Mouse (Mus musculus) neural tube, embryonic 15.5 days (tissue): Measurements from ENCODE around the gene Tnfrsf22. TPM values are rescaled to one million over a fixed set of nuclear protein-coding genes. Genes with fewer than 3 reads are reported as not detected.
"Not testable (repeated sequence)": the region's sequence is repeated elsewhere in the genome, so short reads cannot be mapped to it uniquely, and the experiment has no call there.

Experiments used
- ATAC-seq: fragments of 200-750 bp; cut with Nextera tagmentation; 2 replicates; pipeline ENCODE4 v1.8.0; 2017; ENCODE audit warnings: mild to moderate bottlenecking, moderate TSS enrichment, moderate library complexity; ENCODE audit not compliant: low FRiP score
- H3K27ac ChIP-seq: fragments of 300-500 bp; sonication (generic); replicated peaks from 2 replicates; pipeline ENCODE4 v1.5.1; 2015; ENCODE audit warnings: mild to moderate bottlenecking, inconsistent platforms
- H3K27me3 ChIP-seq: fragments of 300-500 bp; sonication (generic); replicated peaks from 2 replicates; pipeline ENCODE4 v1.6.1; 2015; ENCODE audit warnings: inconsistent platforms
- H3K36me3 ChIP-seq: fragments of 300-500 bp; sonication (generic); 2 replicates; pipeline ENCODE4 v1.6.1; 2015; ENCODE audit warnings: inconsistent platforms
- H3K4me1 ChIP-seq: fragments of 300-500 bp; sonication (generic); 2 replicates; pipeline ENCODE4 v1.6.1; 2015; ENCODE audit warnings: inconsistent platforms
- H3K4me2 ChIP-seq: fragments of 300-500 bp; sonication (generic); 2 replicates; pipeline ENCODE4 v1.6.1; 2015; ENCODE audit warnings: inconsistent platforms, mild to moderate bottlenecking, moderate library complexity
- H3K4me3 ChIP-seq: fragments of 300-500 bp; sonication (generic); replicated peaks from 2 replicates; pipeline ENCODE4 v1.5.1; 2015; ENCODE audit warnings: mild to moderate bottlenecking, inconsistent platforms
- H3K9ac ChIP-seq: fragments of 300-500 bp; sonication (generic); replicated peaks from 2 replicates; pipeline ENCODE4 v1.6.1; 2015; ENCODE audit warnings: mild to moderate bottlenecking, inconsistent platforms
- H3K9me3 ChIP-seq: fragments of 300-500 bp; sonication (generic); replicated peaks from 2 replicates; pipeline ENCODE4 v1.6.1; 2016; ENCODE audit warnings: inconsistent platforms
- WGBS: fragments of 180-500 bp; shearing (Covaris S2); methylation state at CpG from one replicate; pipeline ENCODE4 v1.1.7; 2015; ENCODE audit warnings: mixed read lengths; 5-methylcytosine and 5-hydroxymethylcytosine counted together
- polyA plus RNA-seq: library from polyadenylated mRNA; unstranded; fragments of >200 nt; fragmentation: Nextera tagmentation; extraction: Ambion mirVana; gene quantifications from 2 replicates; pipeline ENCODE4 v1.2.1, GENCODE M21; 2015

The Tnfrsf22 gene
- polyA plus RNA-seq, 1 experiment from 2014 or later, result 3.9 TPM

- ATAC-seq, result not testable (repeated sequence)
These were observed 35.1 kb upstream of the Tnfrsf22 start for GRCm38 (mm10) chr7:143684569-143684968.

GRCm38 (mm10) chr7:143681566-143681965 lies 32.1 kb upstream of the Tnfrsf22 start:
- no peaks in the 10 kb centered on the region for H3K9me3 ChIP-seq
- no peak overlapping the region for H3K4me3 ChIP-seq
- no peak overlapping the region for H3K4me2 ChIP-seq
- no peak overlapping the region for H3K27ac ChIP-seq
- ATAC-seq, result no peak
- H3K27me3 ChIP-seq, result peaks cover 4% of the 10 kb centered on the region; the same call in 1 of the 2 replicates
- no peaks in the 10 kb centered on the region for H3K36me3 ChIP-seq
- 100% methylated on average over 1 of the region's 1 CpGs for WGBS
- no peak overlapping the region for H3K9ac ChIP-seq
- H3K4me1 ChIP-seq, result peaks cover 6% of the 10 kb centered on the region

More at GRCm38 (mm10) chr7:143684569-143684968, 35.1 kb upstream of the Tnfrsf22 start:
- H3K27ac ChIP-seq, H3K9me3 ChIP-seq, H3K4me2 ChIP-seq, H3K27me3 ChIP-seq, H3K9ac ChIP-seq, H3K4me1 ChIP-seq, H3K4me3 ChIP-seq: not testable (repeated sequence)
- H3K36me3 ChIP-seq, result peaks cover 23% of the 10 kb centered on the region
- 91% methylated on average over 1 of the region's 2 CpGs for WGBS

DNA sequence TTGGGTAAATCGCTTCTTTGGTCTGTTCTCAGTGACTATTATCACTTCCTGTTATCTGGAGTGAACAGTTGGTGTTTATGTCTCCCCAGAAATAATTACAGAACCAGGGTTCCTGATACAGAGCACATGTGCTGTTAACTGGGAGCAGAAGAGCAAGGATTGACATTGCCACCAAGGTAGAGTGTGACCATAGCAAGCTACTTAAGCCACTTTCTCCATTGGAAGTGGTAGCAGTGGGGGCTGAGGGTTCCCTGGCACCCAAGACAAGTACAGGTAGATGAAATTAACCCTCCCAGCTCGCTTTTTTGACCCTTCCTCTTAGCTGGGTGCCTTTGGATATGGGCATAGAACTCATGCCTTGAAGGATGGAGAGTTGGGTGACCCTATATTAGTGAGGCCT lies 31.4 kb upstream of the Tnfrsf22 start:
- not testable (repeated sequence) for H3K9me3 ChIP-seq, H3K27ac ChIP-seq, H3K4me1 ChIP-seq, H3K36me3 ChIP-seq, ATAC-seq, H3K9ac ChIP-seq, H3K27me3 ChIP-seq, H3K4me2 ChIP-seq, H3K4me3 ChIP-seq
- 72% methylated on average over 2 of the region's 2 CpGs for WGBS

DNA sequence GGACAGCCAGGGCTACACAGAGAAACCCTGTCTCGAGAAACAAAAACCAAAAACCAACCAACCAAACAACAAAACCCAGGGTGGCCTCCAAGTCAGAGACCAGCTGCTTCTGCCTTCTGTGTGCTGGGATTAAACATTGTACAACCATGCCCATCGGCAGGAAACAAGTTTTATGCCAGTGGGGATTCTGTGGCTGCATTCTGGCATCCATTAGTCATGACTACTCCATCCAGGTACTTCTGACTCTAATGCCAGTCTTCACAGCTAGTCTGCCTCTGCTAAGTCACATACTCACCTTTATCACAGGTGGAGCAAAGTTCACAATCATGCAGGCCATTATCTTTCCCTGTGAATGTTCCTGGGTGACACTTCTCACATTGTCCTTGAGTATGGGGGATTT lies 30.2 kb upstream of the Tnfrsf22 start:
- 85% methylated on average over 2 of the region's 2 CpGs for WGBS

GRCm38 (mm10) chr7:143666427-143667311 lies 17.2 kb upstream of the Tnfrsf22 start:
- Histone ChIP-seq H3K9me3 (no peaks in the 10 kb centered on the region), H3K27ac (no peak overlapping the region), H3K4me1 (no peaks in the 10 kb centered on the region), H3K4me3 (no peak overlapping the region), H3K9ac (no peak overlapping the region), H3K36me3 (no peaks in the 10 kb centered on the region), H3K4me2 (no peak overlapping the region), H3K27me3 (no peaks in the 10 kb centered on the region)
- no peak for ATAC-seq

More for the DNA sequence above, 30.2 kb upstream of the Tnfrsf22 start:
- H3K27ac ChIP-seq, ATAC-seq, H3K4me3 ChIP-seq, H3K4me2 ChIP-seq, H3K4me1 ChIP-seq, H3K36me3 ChIP-seq, H3K9me3 ChIP-seq, H3K9ac ChIP-seq, H3K27me3 ChIP-seq: not testable (repeated sequence)

DNA sequence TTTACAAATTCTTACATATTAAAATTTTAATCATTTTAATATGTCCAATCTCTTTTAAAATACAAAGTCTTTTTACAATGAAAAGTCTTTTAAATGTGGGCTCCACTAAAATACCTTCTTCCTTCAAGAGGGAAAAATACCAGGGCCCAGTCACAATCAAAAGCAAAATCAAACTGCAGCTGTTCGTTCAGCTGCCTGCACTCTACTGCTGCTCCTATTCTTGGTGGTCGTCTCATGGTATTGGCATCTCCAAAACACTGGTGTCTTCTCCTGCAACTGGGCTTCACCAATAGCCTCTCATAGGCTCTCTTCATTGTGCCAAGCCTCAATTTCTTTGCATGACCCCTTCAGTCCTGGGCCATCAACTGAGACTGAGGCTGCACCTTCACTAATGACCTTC lies 14.0 kb upstream of the Tnfrsf22 start:
- H3K9me3 ChIP-seq, result no peaks in the 10 kb centered on the region
- H3K4me1 ChIP-seq, result no peaks in the 10 kb centered on the region
- H3K27me3 ChIP-seq, result no peaks in the 10 kb centered on the region
- no peak overlapping the region for H3K27ac ChIP-seq
- no peaks in the 10 kb centered on the region for H3K36me3 ChIP-seq
- no peak overlapping the region for H3K9ac ChIP-seq
- no peak overlapping the region for H3K4me2 ChIP-seq
- 86% methylated on average over 2 of the region's 2 CpGs for WGBS
- ATAC-seq, result no peak
- no peak overlapping the region for H3K4me3 ChIP-seq

- Histone ChIP-seq H3K4me2 (no peak overlapping the region), H3K36me3 (no peaks in the 10 kb centered on the region), H3K9ac (no peak overlapping the region), H3K27ac (no peak overlapping the region), H3K4me3 (no peak overlapping the region), H3K4me1 (no peaks in the 10 kb centered on the region), H3K27me3 (no peaks in the 10 kb centered on the region), H3K9me3 (no peaks in the 10 kb centered on the region)
- no peak for ATAC-seq
These were observed 11.3 kb upstream of the Tnfrsf22 start for GRCm38 (mm10) chr7:143660797-143661196.

DNA sequence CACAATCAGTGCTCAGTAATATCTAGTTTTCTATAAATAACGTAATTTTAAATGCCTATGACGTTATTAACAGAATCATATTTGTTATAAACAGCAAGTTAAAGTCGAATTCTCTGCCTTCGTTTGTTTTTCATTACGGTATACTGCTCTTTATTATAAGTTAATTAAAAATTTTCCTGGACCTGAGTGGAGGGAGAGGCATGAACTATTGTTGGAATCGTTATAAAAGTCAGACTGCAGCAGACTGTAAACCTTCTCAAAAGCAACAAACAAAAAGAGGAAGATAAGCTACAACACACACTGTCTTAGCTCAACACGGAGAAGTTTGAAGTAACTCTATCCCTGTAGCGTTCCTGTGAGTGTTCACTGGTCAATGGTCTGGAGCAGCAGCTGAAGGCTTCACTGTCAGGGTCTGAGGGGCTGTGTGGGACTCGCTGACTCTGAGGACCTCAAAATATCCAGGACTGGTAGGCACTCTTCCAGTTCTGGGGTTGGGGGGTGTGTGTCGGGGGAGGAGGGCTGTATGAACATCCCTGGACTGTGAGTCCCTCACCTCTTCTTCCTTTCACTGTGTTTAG lies 397 bp upstream of the Tnfrsf22 start:
- not testable (repeated sequence) for ATAC-seq, H3K36me3 ChIP-seq, H3K9me3 ChIP-seq, H3K27ac ChIP-seq, H3K4me1 ChIP-seq, H3K27me3 ChIP-seq, H3K9ac ChIP-seq
- peak overlapping the region; percentile 73 for H3K4me3 ChIP-seq
- 56% methylated on average over 10 of the region's 10 CpGs for WGBS
- peak overlapping the region; percentile 94 for H3K4me2 ChIP-seq

- not testable (repeated sequence) for ATAC-seq, H3K4me1 ChIP-seq, H3K27me3 ChIP-seq, H3K4me3 ChIP-seq, H3K9ac ChIP-seq, H3K9me3 ChIP-seq, H3K27ac ChIP-seq, H3K36me3 ChIP-seq, H3K4me2 ChIP-seq
- 89% methylated on average over 2 of the region's 2 CpGs for WGBS
These were observed 5.5 kb downstream of the Tnfrsf22 start for GRCm38 (mm10) chr7:143643949-143644348.

DNA sequence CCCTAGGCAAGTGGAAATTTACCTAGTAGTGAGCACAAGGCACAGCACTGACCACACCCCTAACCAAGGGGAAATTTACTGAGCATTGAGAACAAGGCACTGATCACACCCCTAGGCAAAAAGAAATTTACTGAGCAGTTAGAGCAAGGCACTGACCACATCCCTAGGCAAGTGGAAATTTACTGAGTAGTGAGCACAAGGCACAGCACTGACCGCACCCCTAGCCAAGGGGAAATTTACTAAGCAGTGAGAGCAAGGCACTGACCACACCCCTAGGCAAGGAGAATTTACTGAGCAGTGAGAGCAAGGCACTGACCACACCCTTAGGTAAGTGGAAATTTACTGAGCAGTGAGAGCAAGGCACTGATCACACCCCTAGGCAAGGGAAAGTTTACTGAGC lies 12.8 kb downstream of the Tnfrsf22 start:
- no peaks in the 10 kb centered on the region for H3K4me1 ChIP-seq
- H3K36me3 ChIP-seq, result no peaks in the 10 kb centered on the region
- H3K9me3 ChIP-seq, result no peaks in the 10 kb centered on the region
- no peak for ATAC-seq
- H3K27me3 ChIP-seq, result no peaks in the 10 kb centered on the region
- no peak overlapping the region for H3K4me2 ChIP-seq
- H3K4me3 ChIP-seq, result no peak overlapping the region
- H3K27ac ChIP-seq, result no peak overlapping the region
- H3K9ac ChIP-seq, result no peak overlapping the region
- WGBS, result 94% methylated on average over 1 of the region's 1 CpGs

DNA sequence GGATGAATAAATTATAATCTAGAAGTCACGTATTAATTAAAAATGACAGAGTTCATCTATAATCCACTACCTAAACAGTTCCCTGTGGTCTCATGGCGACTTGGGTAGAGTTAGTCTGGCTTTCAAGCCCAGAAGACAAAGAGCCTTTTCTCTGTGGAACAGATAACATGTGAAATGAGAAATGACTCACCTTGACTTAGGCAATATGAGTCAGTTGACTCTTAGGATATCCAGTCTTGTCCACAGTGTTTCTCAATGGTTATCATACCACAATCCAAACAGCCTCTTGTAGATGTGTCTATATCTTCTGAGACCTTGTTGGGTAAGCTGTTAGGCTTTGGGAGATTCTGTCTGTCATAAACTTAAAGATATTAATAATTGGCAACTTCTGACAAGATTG lies 18.0 kb downstream of the Tnfrsf22 start:
- H3K4me1 ChIP-seq, result no peaks in the 10 kb centered on the region

GRCm38 (mm10) chr7:143629501-143629900 lies 20.0 kb downstream of the Tnfrsf22 start:
- no peaks in the 10 kb centered on the region for H3K9me3 ChIP-seq
- no peak overlapping the region for H3K4me2 ChIP-seq
- no peak overlapping the region for H3K27ac ChIP-seq
- H3K27me3 ChIP-seq, result no peaks in the 10 kb centered on the region
- no peak overlapping the region for H3K4me3 ChIP-seq
- no peak overlapping the region for H3K9ac ChIP-seq
- WGBS, result 59% methylated on average over 1 of the region's 1 CpGs
- no peaks in the 10 kb centered on the region for H3K4me1 ChIP-seq
- no peak for ATAC-seq
- no peaks in the 10 kb centered on the region for H3K36me3 ChIP-seq

More for the DNA sequence above, 18.0 kb downstream of the Tnfrsf22 start:
- H3K27ac ChIP-seq, result no peak overlapping the region
- no peak overlapping the region for H3K4me2 ChIP-seq
- ATAC-seq, result no peak
- H3K9me3 ChIP-seq, result no peaks in the 10 kb centered on the region
- no peak overlapping the region for H3K4me3 ChIP-seq
- no peaks in the 10 kb centered on the region for H3K27me3 ChIP-seq
- H3K36me3 ChIP-seq, result no peaks in the 10 kb centered on the region
- WGBS, result 72% methylated on average over 2 of the region's 2 CpGs
- no peak overlapping the region for H3K9ac ChIP-seq
